Mouse (Mus musculus): Measurements from ENCODE around the gene Olfr1220. TPM values are rescaled to one million over a fixed set of nuclear protein-coding genes. Genes with fewer than 3 reads are reported as not detected.

The Olfr1220 gene
- polyA plus RNA-seq, 1 experiment from 2014 or later: not detected

Other genes starting within 250 kb of the Olfr1220 start
- gene Olfr1206, start 243.6 kb downstream of the Olfr1220 start, polyA plus RNA-seq (2014; fragmentation: Nextera tagmentation; extraction: Ambion mirVana): not detected in 2 replicates
- not detected in 2 replicates for gene Olfr1208, start 204.5 kb downstream of the Olfr1220 start, polyA plus RNA-seq (2014; fragmentation: Nextera tagmentation; extraction: Ambion mirVana)
- gene Olfr1209, start 191.7 kb downstream of the Olfr1220 start, polyA plus RNA-seq (2014; fragmentation: Nextera tagmentation; extraction: Ambion mirVana): not detected in 2 replicates
- not detected in 2 replicates for gene Olfr1211, start 168.7 kb downstream of the Olfr1220 start, polyA plus RNA-seq (2014; fragmentation: Nextera tagmentation; extraction: Ambion mirVana)
- gene Olfr1212, start 152.9 kb downstream of the Olfr1220 start, polyA plus RNA-seq (2014; fragmentation: Nextera tagmentation; extraction: Ambion mirVana): not detected in 2 replicates
- gene Gm13762, start 126.6 kb downstream of the Olfr1220 start, polyA plus RNA-seq (2014; fragmentation: Nextera tagmentation; extraction: Ambion mirVana): not detected in 2 replicates
- not detected in 2 replicates for gene Olfr1214, start 114.2 kb downstream of the Olfr1220 start, polyA plus RNA-seq (2014; fragmentation: Nextera tagmentation; extraction: Ambion mirVana)
- gene Olfr1215, start 99.9 kb downstream of the Olfr1220 start, polyA plus RNA-seq (2014; fragmentation: Nextera tagmentation; extraction: Ambion mirVana): not detected in 2 replicates
- not detected in 2 replicates for gene Olfr1216, start 88.5 kb downstream of the Olfr1220 start, polyA plus RNA-seq (2014; fragmentation: Nextera tagmentation; extraction: Ambion mirVana)
- not detected in 2 replicates for gene Olfr1217, start 74.8 kb downstream of the Olfr1220 start, polyA plus RNA-seq (2014; fragmentation: Nextera tagmentation; extraction: Ambion mirVana)
- gene Olfr1218, start 45.6 kb downstream of the Olfr1220 start, polyA plus RNA-seq (2014; fragmentation: Nextera tagmentation; extraction: Ambion mirVana): not detected in 2 replicates
- not detected in 2 replicates for gene Olfr1219, start 23.3 kb downstream of the Olfr1220 start, polyA plus RNA-seq (2014; fragmentation: Nextera tagmentation; extraction: Ambion mirVana)
- not detected in 2 replicates for gene Olfr1221, start 10.4 kb upstream of the Olfr1220 start, polyA plus RNA-seq (2014; fragmentation: Nextera tagmentation; extraction: Ambion mirVana)
- not detected in 2 replicates for gene Olfr1222, start 26.2 kb upstream of the Olfr1220 start, polyA plus RNA-seq (2014; fragmentation: Nextera tagmentation; extraction: Ambion mirVana)
- gene Olfr1223, start 44.7 kb upstream of the Olfr1220 start, polyA plus RNA-seq (2014; fragmentation: Nextera tagmentation; extraction: Ambion mirVana): not detected in 2 replicates
- gene Olfr1224-ps1, start 57.3 kb upstream of the Olfr1220 start, polyA plus RNA-seq (2014; fragmentation: Nextera tagmentation; extraction: Ambion mirVana): not detected in 2 replicates
- not detected in 2 replicates for gene Olfr1225, start 67.8 kb upstream of the Olfr1220 start, polyA plus RNA-seq (2014; fragmentation: Nextera tagmentation; extraction: Ambion mirVana)
- not detected in 2 replicates for gene Olfr1226, start 93.2 kb upstream of the Olfr1220 start, polyA plus RNA-seq (2014; fragmentation: Nextera tagmentation; extraction: Ambion mirVana)
- not detected in 2 replicates for gene Olfr1228, start 147.2 kb upstream of the Olfr1220 start, polyA plus RNA-seq (2014; fragmentation: Nextera tagmentation; extraction: Ambion mirVana)
- not detected in 2 replicates for gene Olfr1229, start 181.2 kb upstream of the Olfr1220 start, polyA plus RNA-seq (2014; fragmentation: Nextera tagmentation; extraction: Ambion mirVana)
- not detected in 2 replicates for gene Olfr1230, start 190.4 kb upstream of the Olfr1220 start, polyA plus RNA-seq (2014; fragmentation: Nextera tagmentation; extraction: Ambion mirVana)
- not detected in 2 replicates for gene Olfr1231, start 200.2 kb upstream of the Olfr1220 start, polyA plus RNA-seq (2014; fragmentation: Nextera tagmentation; extraction: Ambion mirVana)
- gene Olfr1232, start 222.8 kb upstream of the Olfr1220 start, polyA plus RNA-seq (2014; fragmentation: Nextera tagmentation; extraction: Ambion mirVana): not detected in 2 replicates
- not detected in 2 replicates for gene Olfr1233, start 235.6 kb upstream of the Olfr1220 start, polyA plus RNA-seq (2014; fragmentation: Nextera tagmentation; extraction: Ambion mirVana)

All from midbrain, embryonic 11.5 days (tissue).